Mouse (Mus musculus): ENCODE results near the gene Map3k21. TPM values are rescaled to one million over a fixed set of nuclear protein-coding genes. Genes with fewer than 3 reads are reported as not detected.

The Map3k21 gene
- polyA plus RNA-seq, 2 experiments from 2014 or later: not detected

DNA sequence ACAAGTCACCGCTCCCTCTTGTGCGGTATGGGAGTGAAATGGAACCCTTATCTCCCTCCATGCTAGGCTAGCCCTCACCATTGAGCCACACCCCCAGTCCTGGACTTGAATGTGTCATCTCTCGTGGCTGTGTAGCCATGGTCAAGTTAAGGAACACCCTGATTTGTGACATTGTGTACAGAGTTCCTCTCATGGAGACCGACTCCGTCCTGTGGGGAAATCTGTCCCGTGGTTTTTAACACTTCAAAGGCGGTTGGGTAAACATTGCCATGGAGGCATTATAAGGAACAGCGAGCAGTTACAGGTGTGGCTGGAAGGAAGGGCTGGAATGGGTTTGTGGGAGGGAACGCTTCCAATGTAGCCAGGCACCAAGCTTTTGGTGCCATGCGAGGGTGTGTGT is 6.8 kb downstream of the Map3k21 start:
- no peak for ATAC-seq

DNA sequence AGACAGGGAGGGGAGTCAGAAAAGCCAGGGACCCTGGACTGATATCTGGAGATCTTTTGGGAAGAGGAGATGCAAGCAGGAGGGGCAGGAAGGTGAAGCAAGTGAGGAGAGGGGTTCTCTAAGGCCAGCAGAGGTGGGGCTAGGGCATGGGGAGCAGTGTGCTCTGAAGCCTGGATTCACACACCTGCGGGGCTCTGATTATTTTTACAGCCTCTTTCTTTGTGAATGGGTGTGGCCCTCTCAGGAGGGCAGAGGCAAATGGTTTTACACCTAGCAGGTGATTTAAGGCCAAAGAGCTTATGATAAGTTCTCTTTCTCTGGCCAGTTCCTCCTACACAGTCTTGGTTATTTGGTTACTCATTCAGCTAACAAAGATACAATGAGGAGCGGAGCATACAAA is 8.5 kb downstream of the Map3k21 start:
- ATAC-seq: no peak

DNA sequence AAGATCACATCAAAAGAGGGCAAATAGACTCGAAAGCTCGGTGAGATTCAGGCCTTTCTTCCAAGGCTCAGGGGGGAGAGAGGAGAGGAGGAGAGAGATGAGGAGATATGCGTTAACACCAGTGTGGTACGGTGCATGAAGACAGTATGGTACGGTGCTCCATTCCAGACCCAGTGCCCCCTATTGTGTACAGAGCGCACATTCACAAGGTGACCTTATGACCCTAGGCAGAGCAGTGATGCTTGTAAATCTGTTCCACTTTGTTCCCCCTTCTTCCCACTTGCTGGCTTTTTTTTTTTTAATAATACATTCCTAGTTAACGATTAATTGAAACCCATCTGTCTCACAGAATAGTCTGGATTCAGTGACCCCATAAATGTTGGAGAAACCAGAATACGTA is 9.3 kb downstream of the Map3k21 start:
- no peak for ATAC-seq

- no peak for ATAC-seq
Observed at GRCm38 (mm10) chr8:125920281-125920680, 10.0 kb downstream of the Map3k21 start.

DNA sequence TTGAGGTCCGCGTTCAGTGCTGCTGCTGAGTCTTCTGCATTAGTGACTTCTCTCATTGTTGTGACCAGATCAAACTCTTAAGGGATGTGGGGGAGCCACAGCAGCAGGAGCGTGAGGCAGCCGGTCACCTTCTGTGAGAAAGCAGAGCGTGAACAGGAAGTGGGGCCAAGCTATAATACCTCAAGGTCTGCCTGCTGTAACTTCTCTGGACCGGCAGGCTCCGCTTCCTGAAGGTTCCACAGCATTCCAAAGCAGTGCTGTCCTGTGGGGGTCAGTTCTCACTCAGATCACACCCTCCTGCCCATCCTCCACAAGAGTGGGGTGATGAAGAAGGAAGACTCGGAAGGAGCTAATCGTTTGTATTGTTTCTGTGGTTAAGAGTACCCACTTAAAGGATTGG is 10.5 kb downstream of the Map3k21 start:
- no peak for ATAC-seq

DNA sequence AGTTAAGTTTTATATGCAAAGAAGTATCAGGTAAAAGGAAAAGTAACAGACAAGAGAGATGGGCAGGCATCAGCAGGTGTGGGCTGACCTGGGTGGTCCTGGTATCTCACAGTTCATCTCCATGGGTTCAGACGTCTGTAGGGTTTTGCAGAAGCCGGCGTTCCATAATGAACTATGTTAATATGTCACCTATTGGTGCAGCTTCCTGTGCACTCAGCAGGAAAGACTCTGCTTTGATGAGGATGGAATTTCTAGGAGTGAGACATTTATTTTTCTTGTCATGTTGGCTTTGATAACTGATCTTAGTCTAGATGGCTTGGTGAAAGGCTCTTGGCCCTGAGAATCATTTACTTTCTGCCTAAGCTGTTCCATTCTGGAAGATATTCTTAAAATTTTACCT is 12.1 kb downstream of the Map3k21 start:
- ATAC-seq: no peak

DNA sequence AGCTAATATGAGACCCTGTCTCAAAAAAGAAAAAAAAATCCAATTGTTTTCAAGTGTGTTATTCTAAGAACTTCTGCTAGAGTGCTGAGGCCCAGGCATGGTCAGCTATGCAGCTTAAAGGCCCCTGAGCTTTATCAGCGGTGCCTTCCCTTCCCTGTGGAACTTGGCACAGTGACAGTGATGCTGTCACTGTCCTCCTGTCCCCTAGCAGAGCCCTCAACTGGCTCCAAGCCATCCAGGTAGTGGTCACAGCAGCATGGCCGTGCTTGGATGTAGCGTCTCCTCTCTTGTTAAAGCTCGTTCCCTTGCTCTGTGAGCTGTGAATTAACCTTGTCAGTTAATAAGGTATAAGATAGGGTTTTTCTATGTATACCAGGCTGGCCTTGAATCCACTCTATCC is 16.4 kb downstream of the Map3k21 start:
- no peak for ATAC-seq

DNA sequence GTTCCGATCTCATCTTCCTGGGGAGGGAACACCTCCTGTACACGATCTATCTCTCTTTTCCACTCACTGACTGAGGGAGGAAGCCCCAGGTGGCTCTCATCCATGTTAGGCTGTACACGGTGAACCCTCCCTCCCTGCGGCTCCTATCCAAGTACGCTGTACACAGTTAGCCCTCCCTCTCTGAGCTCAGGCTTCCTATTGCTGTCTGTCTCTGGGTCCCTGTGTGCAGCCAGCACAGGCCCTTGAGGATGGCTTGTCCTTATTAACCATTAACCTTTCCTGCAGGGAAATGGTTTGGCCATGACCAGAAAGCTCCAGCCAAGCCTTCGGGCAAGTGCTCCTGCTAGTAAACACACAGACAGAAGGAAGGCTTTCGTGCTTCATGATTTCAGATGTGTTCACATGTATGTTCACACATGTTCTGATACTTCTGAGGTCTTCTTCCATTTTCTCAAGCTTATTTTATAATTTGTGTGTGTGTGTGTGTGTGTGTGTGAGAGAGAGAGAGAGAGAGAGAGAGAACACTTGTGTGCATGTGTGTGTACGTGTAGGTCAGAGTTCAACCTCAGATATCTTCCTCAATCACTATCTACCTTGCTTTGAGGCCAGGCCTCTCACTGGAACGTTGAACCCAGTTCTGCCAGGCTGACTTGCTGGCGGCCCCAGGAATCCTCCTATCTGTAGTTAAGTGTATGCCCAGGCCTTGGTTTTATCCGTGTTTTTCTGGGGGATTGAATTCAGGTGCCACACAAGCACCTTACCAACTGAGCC is 20.2 kb downstream of the Map3k21 start:
- ATAC-seq: no peak

- ATAC-seq: no peak
Observed at GRCm38 (mm10) chr8:125931822-125932221, 21.6 kb downstream of the Map3k21 start.

DNA sequence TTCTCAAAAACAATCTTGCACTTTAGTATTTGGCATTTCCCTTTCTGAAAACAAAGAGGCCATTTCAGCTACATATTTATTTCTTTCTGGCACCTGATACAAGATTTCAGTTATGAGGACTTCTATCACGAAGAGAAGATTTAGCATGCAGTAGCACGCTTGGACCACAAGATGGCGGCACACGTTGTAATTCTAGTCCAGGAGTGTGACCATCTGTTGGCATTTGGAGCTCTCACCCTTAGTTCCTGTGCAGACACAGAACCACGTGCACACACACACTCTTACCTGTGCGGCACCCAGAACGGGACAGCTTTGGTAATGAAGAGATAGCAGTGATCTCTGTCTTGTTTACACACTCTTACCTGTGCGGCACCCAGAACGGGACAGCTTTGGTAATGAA is 25.4 kb downstream of the Map3k21 start:
- ATAC-seq: no peak

DNA sequence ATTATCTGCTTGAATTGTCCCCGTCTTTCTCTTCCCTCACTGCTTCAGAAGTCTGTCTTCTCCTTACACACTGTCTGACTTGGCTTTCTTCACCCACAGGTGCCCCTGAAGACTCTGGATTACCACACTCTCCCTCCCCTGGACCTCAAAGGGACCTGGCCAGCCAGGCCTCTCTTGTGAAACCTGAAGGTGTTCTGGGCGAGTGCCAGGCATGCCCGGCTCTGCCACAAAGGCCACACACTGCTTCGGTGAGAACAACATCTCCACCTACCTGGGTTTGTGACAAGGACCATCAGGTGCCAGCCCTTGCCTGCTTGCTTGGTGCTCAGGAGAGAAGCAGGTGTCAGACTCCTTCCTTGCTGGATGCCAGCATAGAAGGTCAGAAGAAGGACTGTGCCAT is 34.3 kb downstream of the Map3k21 start:
- no peak for ATAC-seq

GRCm38 (mm10) chr8:125948696-125949308 is 38.6 kb downstream of the Map3k21 start:
- ATAC-seq: no peak

DNA sequence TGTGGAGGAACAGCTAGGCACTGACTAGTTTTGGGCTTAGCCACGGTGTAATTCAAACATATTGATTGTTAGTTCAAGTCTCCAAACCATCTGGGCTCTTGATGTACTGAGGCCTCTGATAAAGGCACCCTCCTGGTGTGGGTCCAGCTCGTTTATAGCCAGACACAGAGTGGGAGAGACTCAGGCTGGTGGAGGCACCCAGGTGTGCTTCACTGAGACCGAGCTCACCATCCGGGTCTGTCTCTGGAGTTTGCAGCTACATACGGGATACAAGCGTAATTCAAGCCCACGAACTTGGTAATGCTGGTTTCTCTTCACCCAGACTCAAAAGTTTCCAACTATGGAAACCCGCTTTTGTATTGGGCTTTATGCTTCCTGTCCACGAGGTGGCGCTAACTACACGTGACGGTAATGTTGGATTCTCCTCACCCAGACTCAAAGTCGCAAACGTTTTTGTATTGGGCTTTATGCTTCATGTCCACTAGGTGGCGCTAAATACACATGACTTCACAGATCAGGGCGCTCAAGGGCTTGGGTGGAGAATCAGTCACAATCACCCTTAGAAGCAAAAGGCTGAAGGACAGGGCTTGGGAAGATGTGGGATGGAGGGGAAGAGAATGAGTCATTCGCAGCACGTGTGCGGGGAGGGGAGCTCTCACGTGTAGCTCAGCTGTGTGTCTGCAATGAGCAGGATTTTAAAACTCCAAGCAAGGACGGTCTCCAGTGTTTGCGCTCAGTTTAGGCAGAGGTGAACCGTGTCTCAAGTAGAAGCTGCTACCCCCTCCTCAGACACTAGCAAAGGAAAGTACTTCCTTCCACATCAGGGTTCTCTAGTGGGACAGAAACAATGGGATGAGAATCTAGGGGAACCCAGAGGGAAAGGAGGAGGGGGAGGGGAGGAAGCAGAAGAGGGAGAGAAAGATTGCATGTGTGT is 40.0 kb downstream of the Map3k21 start:
- ATAC-seq: peak; percentile 62

DNA sequence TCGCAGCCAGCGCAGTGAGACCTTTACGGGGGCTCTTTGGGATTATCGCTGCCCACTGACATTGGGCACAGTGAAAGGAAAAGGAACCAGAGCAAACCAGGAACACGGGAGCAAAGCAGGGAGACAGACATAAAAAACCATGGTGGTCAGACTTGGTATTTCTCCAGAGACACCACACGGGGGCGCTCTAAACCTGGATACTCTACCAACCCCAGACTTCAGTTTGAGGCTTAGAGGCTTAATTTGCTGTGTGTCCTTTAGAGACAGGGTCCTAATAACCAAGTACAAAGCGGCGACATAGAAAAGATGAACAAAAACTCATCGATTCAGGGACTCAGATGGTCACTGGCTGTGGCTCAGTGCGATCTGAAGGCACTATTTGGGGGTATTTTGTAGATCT is 45.4 kb downstream of the Map3k21 start:
- no peak for ATAC-seq

GRCm38 (mm10) chr8:125956796-125957195 is 46.5 kb downstream of the Map3k21 start:
- ATAC-seq: no peak

DNA sequence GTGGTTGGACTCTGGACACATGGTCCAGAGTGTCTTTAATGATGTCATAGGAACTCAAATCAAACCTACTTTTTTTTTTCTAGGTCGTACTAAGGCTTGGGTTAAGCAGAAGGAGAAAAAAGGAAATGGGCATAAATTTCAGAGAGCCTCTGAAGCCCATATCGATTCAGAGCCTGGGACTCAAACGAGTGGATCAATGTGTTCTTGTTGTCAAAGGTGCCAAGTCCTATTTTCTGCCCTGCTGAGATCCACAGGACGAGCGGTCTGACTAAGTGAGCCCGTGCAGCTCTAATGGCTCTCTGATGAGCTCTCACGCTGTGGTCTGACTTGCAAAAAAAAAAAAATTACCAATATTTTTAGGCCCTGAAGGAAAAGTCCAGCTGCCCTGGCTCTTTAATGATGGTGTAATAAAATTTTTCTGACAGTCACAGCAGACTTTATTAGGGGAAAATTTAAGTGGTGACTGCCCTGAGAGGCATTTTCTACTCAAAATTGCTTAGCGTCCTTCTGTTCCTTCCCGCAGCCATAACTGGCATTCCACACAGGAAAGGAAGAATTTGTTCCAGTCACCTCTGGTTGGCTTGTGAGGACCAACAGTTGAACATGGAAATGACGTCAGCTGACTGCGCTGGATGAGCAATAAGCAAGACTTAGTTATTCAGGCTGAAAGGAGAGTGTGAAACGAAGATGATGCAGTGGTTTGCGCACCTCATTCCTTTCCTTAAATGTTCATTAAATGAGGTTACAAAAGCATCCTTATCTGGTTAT is 47.2 kb downstream of the Map3k21 start:
- no peak for ATAC-seq

- no peak for ATAC-seq
Observed at GRCm38 (mm10) chr8:125957994-125958368, 47.7 kb downstream of the Map3k21 start.

- ATAC-seq: no peak
Observed at GRCm38 (mm10) chr8:125959363-125959771, 49.1 kb downstream of the Map3k21 start.

DNA sequence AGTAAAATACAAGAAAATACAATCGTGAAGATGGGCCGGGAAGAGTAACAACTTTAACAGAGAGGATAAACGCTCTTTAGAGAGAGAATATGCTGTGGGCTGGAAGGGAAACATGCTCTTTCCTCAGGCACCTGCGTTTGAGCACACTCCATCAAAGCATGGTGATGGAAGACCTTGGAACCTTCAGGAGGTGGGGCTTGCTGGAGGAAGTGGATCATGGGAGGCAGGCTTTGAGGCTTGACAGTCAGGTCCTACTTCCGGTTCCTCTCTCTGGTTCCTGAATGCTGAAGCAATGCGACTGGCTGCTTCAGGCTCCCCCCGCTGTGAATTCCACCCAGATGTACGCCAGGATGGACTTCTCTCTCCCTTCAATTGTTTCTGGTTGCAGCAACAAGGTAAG is 49.8 kb downstream of the Map3k21 start:
- ATAC-seq: no peak

GRCm38 (mm10) chr8:125961790-125962189 is 51.5 kb downstream of the Map3k21 start:
- no peak for ATAC-seq

DNA sequence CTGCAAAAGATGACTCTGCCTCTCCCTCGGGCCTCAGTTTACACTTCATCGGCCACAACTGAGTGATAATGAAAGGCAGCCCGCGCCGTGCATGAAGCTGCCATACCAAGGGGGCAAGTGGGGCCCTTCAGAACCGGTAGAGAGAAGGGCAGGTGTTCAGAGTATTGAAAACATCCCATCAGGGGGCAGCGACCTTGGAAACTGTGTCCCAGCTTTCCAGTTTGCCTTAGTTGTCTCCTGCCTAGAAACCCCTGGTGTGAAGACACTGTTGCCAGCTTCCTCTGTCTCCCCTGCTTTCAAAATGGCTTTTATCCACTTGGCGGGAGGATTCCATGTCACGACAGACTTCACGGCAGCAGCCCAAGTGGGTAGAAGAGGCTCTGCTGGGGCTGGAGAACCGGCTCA is 53.6 kb downstream of the Map3k21 start:
- ATAC-seq: no peak

DNA sequence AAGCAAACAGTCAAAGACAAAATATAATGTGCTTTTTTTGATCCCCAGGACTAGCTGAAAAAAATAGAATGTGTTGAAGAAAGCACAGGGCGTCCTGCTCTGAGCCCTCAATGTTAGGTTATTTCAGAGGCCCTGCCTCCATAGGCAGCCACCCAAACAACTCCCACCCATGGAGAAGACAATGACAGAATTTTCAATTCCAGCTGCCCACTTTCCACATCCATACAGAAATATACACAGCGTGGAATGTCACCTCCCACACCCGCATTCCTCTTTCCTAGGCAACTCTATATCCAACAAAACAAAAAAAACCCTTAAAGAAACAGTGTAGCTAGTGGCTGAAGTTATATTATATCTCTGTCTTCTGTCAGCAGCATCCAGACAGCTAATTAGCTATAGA is 61.1 kb downstream of the Map3k21 start:
- no peak for ATAC-seq

GRCm38 (mm10) chr8:125975981-125976380 is 65.7 kb downstream of the Map3k21 start:
- no peak for ATAC-seq
